Mouse (Mus musculus) mouse trophoblast stem cell (cell line): Measurements from ENCODE around the gene Gm20388.

Source experiments
- in situ Hi-C, 2 experiments: fragments of 300-500 bp; cut with MseI, MboI; formaldehyde crosslinking; loops; 2 replicates in 1 of 2; 3 replicates in 1 of 2; pipeline ENCODE4 v1.15.1; 2025

The Gm20388 gene

GRCm38 (mm10) chr8:122834416-122834815 is 2923.8 kb downstream of the Gm20388 start:
- in situ Hi-C loops, result loop anchor here in 1 of 2 experiments (5.0 kb wide), 1 partner anchor 217 kb away; no protein-coding TSS in a partner anchor

- in situ Hi-C loops, result loop anchor here in 1 of 2 experiments (5.0 kb wide), 1 partner anchor 218 kb away; no protein-coding TSS in a partner anchor
Observed at GRCm38 (mm10) chr8:122834971-122835370, 2924.3 kb downstream of the Gm20388 start.

DNA sequence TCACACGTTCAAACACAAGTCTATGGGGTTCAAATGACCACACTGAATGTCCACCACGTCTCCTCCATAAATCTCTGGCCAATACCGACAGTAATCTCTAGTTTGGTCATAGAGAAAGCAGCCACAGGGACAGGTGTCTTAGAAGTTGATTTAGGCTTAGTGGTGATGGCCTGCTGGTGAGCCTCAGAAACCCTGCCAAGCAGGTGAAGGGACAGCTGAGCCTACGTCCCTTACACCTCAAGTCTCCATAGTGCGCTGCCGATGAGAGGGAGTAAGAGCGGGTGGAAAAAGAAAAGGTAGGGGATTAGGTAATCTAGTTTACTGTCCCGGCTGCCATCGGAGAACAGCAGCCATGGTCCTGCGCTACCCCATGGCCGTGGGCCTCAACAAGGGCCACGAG is 2925.6 kb downstream of the Gm20388 start:
- in situ Hi-C loops, result no loop called here

DNA sequence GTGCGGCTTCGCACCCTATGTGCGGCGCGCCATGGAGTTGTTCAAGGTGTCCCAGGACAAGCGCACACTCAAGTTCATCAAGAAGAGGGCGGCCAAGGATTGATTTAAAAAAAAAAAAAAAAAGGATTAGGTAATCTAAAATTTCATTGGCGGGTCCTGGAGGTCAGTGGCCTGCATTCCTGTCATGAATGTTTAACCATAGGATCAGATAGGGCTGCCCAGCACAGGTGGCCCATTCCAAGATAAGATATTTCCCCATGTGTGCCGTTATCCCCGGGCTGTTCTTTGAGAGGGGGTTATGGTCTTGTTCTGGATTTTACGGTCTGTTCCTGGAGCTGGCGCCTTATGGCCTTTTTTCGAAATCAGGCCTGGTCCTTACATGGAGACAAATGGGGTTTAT is 2926.1 kb downstream of the Gm20388 start:
- in situ Hi-C loops, result no loop called here

GRCm38 (mm10) chr8:122844161-122844560 is 2933.5 kb downstream of the Gm20388 start:
- in situ Hi-C loops, result no loop called here

DNA sequence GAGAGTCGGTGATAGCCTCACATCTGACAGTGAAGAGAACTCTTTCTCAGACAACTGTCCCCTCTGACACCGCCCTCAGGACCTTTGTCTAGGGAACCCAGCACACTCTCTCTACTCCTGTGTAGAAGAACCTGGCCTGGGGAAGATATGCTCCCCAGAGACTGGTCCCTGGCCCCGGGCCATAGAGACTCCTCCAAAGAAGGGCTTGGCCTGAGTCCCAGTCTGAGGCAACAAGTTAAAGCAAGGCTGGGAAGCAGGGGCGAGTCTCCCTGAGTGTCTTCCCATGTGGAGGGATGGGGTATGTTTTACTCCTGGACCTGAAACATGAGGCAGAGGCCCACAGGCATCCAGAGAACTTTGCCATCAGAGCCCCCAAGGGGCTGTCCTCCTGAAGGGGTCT is 2935.0 kb downstream of the Gm20388 start:
- in situ Hi-C loops, result no loop called here

DNA sequence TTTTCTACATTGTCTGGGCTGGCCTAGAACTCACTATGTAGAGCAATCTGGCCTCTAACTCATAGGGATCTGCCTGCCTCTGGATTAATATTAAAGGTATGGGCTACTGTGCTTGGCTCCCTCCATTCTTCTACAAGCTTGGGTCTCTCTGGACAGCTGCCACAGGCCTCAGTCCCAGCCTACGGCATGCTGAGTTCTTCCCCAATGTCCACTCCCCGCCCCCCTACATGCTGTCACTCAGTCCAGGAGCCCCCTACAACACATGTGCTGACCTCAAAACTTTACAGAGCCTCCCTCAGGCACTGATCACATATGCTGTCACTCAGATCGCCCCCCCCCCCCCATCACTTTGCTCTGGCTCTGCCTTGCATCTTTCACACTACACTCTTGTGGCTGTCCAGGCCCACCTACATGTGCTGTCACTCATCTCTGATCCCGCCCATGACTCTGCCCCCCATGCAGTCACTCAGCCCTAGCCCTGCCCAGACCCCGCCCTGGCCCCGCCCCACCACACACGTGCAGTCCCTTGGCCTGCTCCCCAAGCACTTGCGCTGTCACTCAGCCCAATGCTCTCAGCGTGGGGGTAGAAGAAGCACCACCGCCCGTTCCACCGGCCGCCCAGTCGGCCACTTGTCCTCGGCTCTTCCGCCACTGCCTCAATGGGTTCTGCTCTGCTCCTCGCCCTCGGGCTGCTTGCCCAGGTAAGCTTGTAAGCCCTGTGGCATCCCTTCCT is 2937.4 kb downstream of the Gm20388 start, which contains the start of gene Cdh15:
Gene Cdh15, plus strand, starts transcription at position 138 of the 733 bp plus-strand sequence.
- in situ Hi-C loops, result no loop called here

- in situ Hi-C loops, result no loop called here
Observed at GRCm38 (mm10) chr8:122849152-122849910, 2938.7 kb downstream of the Gm20388 start.

DNA sequence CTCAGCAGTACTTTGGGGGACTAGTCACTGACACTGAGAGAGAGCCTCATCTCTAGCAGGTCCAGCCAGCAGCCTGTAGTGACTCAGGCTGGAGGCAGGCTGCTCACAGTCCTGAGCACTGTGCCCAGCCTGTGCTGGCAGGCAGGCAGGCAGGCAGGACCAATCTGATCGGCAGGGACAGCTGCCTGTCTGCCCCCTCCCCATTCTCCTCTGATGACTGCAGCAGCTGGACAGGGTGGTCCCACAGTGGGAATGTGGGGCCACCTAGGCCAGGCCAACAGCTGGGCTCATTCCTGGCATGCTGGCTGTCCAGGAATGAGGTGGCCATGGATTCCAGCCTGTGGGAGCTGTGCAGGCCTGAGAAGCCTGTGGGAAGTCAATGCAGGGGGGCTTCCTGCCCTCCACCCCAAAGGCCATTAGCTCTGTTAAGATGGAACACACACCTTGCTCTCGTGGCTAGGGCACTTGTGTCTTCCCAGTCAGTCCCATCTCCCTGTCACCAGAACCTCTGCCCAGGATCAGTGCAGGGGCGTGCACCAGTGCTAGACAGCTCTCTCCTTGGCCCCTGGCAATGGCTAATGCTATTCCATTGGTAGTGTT is 2940.1 kb downstream of the Gm20388 start:
- in situ Hi-C loops, result no loop called here

GRCm38 (mm10) chr8:122851692-122852545 is 2941.3 kb downstream of the Gm20388 start:
- in situ Hi-C loops, result no loop called here

DNA sequence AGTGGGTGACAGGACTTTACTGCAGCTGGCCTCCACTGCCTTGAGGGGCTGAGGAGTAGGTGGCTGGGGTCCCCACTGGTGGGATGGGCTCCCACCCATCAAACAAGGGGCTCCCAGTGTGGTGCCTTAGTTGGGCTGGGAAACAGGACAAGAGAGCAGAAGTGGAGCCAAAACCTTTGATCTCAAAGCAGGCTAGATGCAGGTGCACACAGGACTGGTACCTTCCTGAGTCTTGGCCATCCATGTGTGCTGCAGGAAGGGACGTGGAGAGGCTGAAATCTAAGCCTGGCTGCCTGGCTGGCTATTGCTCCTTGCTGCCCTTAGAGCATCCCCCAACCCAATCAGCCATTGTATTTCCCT is 2941.9 kb downstream of the Gm20388 start:
- in situ Hi-C loops, result no loop called here

DNA sequence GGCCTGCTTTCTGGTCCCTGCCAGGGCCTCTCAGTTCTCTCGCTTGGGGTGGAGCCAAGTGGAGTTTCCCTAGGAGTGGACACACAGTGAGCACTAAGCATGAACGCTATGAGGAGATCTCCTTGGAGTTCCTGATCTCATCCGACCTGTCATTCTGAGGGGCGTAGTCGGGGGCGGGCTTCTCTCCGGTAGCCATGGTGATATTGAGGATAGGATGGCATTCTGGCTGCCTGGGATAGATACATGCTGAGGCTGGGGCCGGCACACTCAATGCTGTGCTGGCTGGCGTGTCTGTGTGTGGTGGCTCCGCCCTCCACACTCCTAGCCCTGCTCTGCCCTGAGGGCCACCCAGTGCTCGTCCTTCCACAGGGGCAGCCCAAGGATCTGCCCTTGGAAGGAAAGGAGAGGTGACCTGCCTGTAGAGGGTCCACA is 2942.7 kb downstream of the Gm20388 start:
- in situ Hi-C loops, result no loop called here

GRCm38 (mm10) chr8:122854388-122854787 is 2943.7 kb downstream of the Gm20388 start:
- in situ Hi-C loops, result no loop called here

- in situ Hi-C loops, result no loop called here
Observed at GRCm38 (mm10) chr8:122855123-122855522, 2944.5 kb downstream of the Gm20388 start.

- in situ Hi-C loops, result no loop called here
Observed at GRCm38 (mm10) chr8:122856288-122856687, 2945.6 kb downstream of the Gm20388 start.

DNA sequence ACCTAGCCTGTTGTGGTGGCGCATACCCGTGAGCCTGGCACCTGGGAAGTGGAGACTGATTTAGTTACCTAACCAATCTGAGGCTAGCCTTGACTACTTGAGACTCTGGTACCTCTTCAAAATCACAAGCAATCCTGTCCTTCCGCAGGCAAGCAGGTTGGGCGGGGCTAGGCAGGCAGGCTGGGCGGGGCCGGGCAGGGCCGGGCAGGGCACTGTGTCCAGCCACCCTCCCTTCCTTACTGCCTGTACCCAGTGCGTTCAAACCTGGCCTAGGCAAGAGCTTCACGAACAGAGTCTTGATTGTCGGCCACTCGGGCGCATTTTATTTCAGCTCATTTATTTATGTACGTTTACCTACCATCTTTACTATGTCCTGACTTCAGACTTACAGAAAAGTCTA is 2949.2 kb downstream of the Gm20388 start:
- in situ Hi-C loops, result no loop called here

DNA sequence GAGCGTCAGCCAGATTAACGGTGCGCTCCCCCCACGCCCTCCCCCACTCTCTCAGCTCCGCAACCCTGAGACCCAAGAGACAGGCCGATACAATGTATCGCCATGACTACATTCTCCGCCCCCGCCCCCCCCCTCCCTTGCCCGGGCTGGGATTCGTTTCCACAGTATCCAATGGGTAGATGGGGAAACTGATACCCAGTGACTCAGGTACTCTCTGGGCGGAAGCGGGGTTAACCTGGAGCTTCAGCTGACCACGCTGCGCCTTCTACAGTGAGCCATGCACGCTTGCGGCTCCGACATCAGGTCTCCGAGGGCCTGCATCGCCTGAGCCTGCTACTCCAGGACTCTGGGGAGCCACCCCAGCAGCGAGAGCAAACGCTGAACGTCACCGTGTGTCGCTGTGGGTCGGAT is 2954.1 kb downstream of the Gm20388 start:
- in situ Hi-C loops, result no loop called here

GRCm38 (mm10) chr8:122865441-122865840 is 2954.8 kb downstream of the Gm20388 start:
- in situ Hi-C loops, result no loop called here

GRCm38 (mm10) chr8:122866231-122866630 is 2955.6 kb downstream of the Gm20388 start:
- in situ Hi-C loops, result no loop called here

- in situ Hi-C loops, result no loop called here
Observed at GRCm38 (mm10) chr8:122867982-122868381, 2957.3 kb downstream of the Gm20388 start.

- in situ Hi-C loops, result no loop called here
Observed at GRCm38 (mm10) chr8:122870377-122870863, 2959.8 kb downstream of the Gm20388 start.
